Mouse (Mus musculus): ENCODE data around the gene Serpinb9b. TPM values are rescaled to one million over a fixed set of nuclear protein-coding genes. Genes with fewer than 3 reads are reported as not detected.

The Serpinb9b gene
- not detected in 2 replicates for total RNA-seq (2014; rRNA removed)
- polyA plus RNA-seq (2015; fragmentation: Nextera tagmentation; extraction: Ambion mirVana), result 0.13 and 0.25 TPM in 2 replicates

DNA sequence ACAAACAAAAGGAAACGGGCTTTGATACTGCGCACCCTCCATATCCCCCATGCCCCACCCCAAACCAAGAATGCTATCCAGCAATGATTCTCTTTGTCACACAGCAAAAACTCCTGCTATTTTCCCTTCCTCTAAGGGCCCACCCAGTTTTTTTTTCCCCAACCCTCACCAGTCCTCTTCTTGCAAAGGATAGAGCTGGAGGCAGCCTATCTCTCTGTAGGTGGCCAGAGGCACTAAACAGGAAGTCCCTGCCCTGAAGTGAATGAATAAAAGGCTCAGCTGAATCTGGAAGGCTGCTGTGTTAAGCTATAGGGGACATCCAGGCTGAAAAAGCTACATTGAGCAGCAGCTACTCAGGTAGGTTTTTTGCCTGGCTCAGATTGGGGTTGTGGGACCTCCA is at the start of gene Serpinb9b:
Gene Serpinb9b, plus strand, starts transcription at position 173 of the 400 bp plus-strand sequence.
- Histone ChIP-seq H3K36me3 (ENCODE audit: insufficient read depth, low read length) (no peaks in the 10 kb centered on the region), H3K4me1 (ENCODE audit: insufficient read depth, low read length) (no peaks in the 10 kb centered on the region), H3K4me3 (ENCODE audit: low read length) (no peak within 1 kb of the TSS), H3K27ac (no peak within 1 kb of the TSS), H3K9me3 (ENCODE audit: low read length) (no peaks in the 10 kb centered on the region), H3K27me3 (ENCODE audit: insufficient read depth, low read length) (no peaks in the 10 kb centered on the region), H3K9ac (replicated peaks; ENCODE audit: low read length) (no peak within 1 kb of the TSS), H3K4me2 (ENCODE audit: low read depth, low read length) (no peak within 1 kb of the TSS)
- TF ChIP-seq CTCF (IDR thresholded peaks at IDR 0.05; ENCODE audit: low read depth), result no peak
- ATAC-seq (no peak), DNase-seq (ENCODE audit: low spot score) (no peak)
- WGBS, result 95% methylated on average over 2 of the region's 2 CpGs

GRCm38 (mm10) chr13:32982556-32983042 is 44.6 kb upstream of the Serpinb9b start:
- H3K36me3 ChIP-seq (ENCODE audit: insufficient read depth, low read length), result no peaks in the 10 kb centered on the region
- no peak overlapping the region for H3K4me2 ChIP-seq (ENCODE audit: low read depth, low read length)
- H3K9me3 ChIP-seq (ENCODE audit: low read length), result no peaks in the 10 kb centered on the region
- TF ChIP-seq CTCF (IDR thresholded peaks at IDR 0.05; ENCODE audit: low read depth), result no peak
- no peaks in the 10 kb centered on the region for H3K4me1 ChIP-seq (ENCODE audit: insufficient read depth, low read length)
- no peak overlapping the region for H3K27ac ChIP-seq
- ATAC-seq (no peak), DNase-seq (ENCODE audit: low spot score) (no peak)
- no peaks in the 10 kb centered on the region for H3K27me3 ChIP-seq (ENCODE audit: insufficient read depth, low read length)
- WGBS, result 80% methylated on average over 4 of the region's 4 CpGs
- H3K4me3 ChIP-seq (ENCODE audit: low read length), result no peak overlapping the region
- no peak overlapping the region for H3K9ac ChIP-seq (replicated peaks; ENCODE audit: low read length)

DNA sequence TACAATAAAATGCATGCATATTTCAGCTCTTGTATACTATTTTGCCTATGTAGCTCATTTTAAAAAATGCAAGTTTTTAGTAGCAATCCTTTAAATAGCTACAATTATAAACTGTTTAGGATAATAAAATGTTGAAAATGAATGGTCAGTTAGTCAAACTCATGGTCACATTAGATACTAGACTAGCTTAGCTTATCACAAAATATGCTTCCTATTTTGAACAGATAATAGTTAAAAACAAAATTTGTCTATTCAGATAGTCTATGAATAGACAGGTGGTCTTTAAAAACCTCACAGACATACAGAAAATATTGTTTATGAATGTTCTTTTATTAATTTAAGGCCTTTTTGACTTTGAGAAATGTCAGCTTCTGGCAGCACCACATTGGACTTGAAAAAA is 41.0 kb upstream of the Serpinb9b start:
- H3K4me2 ChIP-seq (ENCODE audit: low read depth, low read length), result no peak overlapping the region
- TF ChIP-seq CTCF (IDR thresholded peaks at IDR 0.05; ENCODE audit: low read depth), result no peak
- no peak overlapping the region for H3K9ac ChIP-seq (replicated peaks; ENCODE audit: low read length)
- ATAC-seq (no peak), DNase-seq (ENCODE audit: low spot score) (no peak)
- H3K4me3 ChIP-seq (ENCODE audit: low read length), result no peak overlapping the region
- H3K36me3 ChIP-seq (ENCODE audit: insufficient read depth, low read length), result no peaks in the 10 kb centered on the region
- no peak overlapping the region for H3K27ac ChIP-seq
- H3K9me3 ChIP-seq (ENCODE audit: low read length), result no peaks in the 10 kb centered on the region
- no peaks in the 10 kb centered on the region for H3K27me3 ChIP-seq (ENCODE audit: insufficient read depth, low read length)
- no peaks in the 10 kb centered on the region for H3K4me1 ChIP-seq (ENCODE audit: insufficient read depth, low read length)

GRCm38 (mm10) chr13:32993152-32993893 is 33.9 kb upstream of the Serpinb9b start:
- Histone ChIP-seq H3K4me2 (ENCODE audit: low read depth, low read length) (no peak overlapping the region), H3K36me3 (ENCODE audit: insufficient read depth, low read length) (no peaks in the 10 kb centered on the region), H3K27me3 (ENCODE audit: insufficient read depth, low read length) (no peaks in the 10 kb centered on the region), H3K4me1 (ENCODE audit: insufficient read depth, low read length) (no peaks in the 10 kb centered on the region), H3K9me3 (ENCODE audit: low read length) (no peaks in the 10 kb centered on the region), H3K27ac (no peak overlapping the region), H3K9ac (replicated peaks; ENCODE audit: low read length) (no peak overlapping the region), H3K4me3 (ENCODE audit: low read length) (no peak overlapping the region)
- no peak for TF ChIP-seq CTCF (IDR thresholded peaks at IDR 0.05; ENCODE audit: low read depth)
- DNase-seq (ENCODE audit: low spot score) (no peak), ATAC-seq (no peak)
- 84% methylated on average over 10 of the region's 10 CpGs for WGBS

- Histone ChIP-seq H3K4me3 (ENCODE audit: low read length) (no peak overlapping the region), H3K9me3 (ENCODE audit: low read length) (no peaks in the 10 kb centered on the region), H3K27ac (no peak overlapping the region), H3K4me2 (ENCODE audit: low read depth, low read length) (no peak overlapping the region), H3K36me3 (ENCODE audit: insufficient read depth, low read length) (no peaks in the 10 kb centered on the region), H3K4me1 (ENCODE audit: insufficient read depth, low read length) (no peaks in the 10 kb centered on the region), H3K9ac (replicated peaks; ENCODE audit: low read length) (no peak overlapping the region), H3K27me3 (ENCODE audit: insufficient read depth, low read length) (no peaks in the 10 kb centered on the region)
- DNase-seq (ENCODE audit: low spot score) (no peak), ATAC-seq (no peak)
- 71% methylated on average over 2 of the region's 2 CpGs for WGBS
- TF ChIP-seq CTCF (IDR thresholded peaks at IDR 0.05; ENCODE audit: low read depth), result no peak
Measured at GRCm38 (mm10) chr13:32993894-32994242, 33.3 kb upstream of the Serpinb9b start.

DNA sequence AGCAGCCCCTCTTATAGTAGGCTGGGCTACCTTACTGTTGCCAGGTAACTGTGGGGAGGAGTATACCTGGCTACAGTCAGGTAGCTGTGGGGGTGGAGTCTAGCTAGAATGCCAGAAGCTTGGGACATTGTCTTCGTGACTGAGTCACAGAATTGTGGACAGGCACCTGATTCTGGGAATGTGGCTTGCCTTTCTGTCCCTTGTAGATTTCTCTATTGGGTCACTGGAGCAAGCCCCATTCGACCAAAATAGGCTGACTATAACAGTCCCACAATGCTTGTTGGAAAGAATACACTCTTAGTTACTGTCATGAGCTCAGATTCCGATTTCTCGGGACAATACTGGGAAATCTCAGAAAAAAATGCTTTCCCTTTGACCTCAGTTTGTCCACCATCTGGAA is 32.2 kb upstream of the Serpinb9b start:
- no peaks in the 10 kb centered on the region for H3K27me3 ChIP-seq (ENCODE audit: insufficient read depth, low read length)
- 78% methylated on average over 4 of the region's 4 CpGs for WGBS

DNA sequence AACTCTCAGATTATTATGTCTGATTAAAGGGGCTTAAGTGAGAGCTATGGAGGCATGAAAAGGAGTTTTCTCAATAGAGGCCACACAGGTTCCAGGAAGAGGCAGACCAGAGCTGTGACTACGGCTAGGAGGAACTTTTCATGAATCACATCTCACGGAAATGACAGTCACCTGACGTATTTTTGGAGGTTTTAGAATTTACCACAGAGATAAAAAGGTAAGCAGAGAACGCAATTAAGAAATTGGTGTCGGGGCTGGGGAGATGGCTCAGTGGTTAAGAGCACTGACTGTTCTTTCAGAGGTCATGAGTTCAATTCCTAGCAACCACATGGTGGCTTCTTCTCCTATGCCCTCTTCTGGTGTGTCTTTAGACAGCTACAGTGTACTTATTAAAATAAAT is 25.9 kb upstream of the Serpinb9b start:
- H3K9me3 ChIP-seq (ENCODE audit: low read length), result no peaks in the 10 kb centered on the region
- no peaks in the 10 kb centered on the region for H3K4me1 ChIP-seq (ENCODE audit: insufficient read depth, low read length)
- ATAC-seq (no peak), DNase-seq (ENCODE audit: low spot score) (no peak)
- H3K27ac ChIP-seq, result no peak overlapping the region
- 96% methylated on average over 5 of the region's 5 CpGs for WGBS
- no peak overlapping the region for H3K4me2 ChIP-seq (ENCODE audit: low read depth, low read length)
- TF ChIP-seq CTCF (IDR thresholded peaks at IDR 0.05; ENCODE audit: low read depth), result no peak
- no peaks in the 10 kb centered on the region for H3K36me3 ChIP-seq (ENCODE audit: insufficient read depth, low read length)
- H3K4me3 ChIP-seq (ENCODE audit: low read length), result no peak overlapping the region
- no peak overlapping the region for H3K9ac ChIP-seq (replicated peaks; ENCODE audit: low read length)
- no peaks in the 10 kb centered on the region for H3K27me3 ChIP-seq (ENCODE audit: insufficient read depth, low read length)

More for the DNA sequence above, 32.2 kb upstream of the Serpinb9b start:
- Histone ChIP-seq H3K9ac (replicated peaks; ENCODE audit: low read length) (no peak overlapping the region), H3K4me2 (ENCODE audit: low read depth, low read length) (no peak overlapping the region), H3K36me3 (ENCODE audit: insufficient read depth, low read length) (no peaks in the 10 kb centered on the region), H3K27ac (no peak overlapping the region), H3K9me3 (ENCODE audit: low read length) (no peaks in the 10 kb centered on the region), H3K4me3 (ENCODE audit: low read length) (no peak overlapping the region), H3K4me1 (ENCODE audit: insufficient read depth, low read length) (no peaks in the 10 kb centered on the region)
- ATAC-seq (no peak), DNase-seq (ENCODE audit: low spot score) (no peak)
- no peak for TF ChIP-seq CTCF (IDR thresholded peaks at IDR 0.05; ENCODE audit: low read depth)
